Mouse (Mus musculus): ENCODE data around the gene Gm10322. TPM values are rescaled to one million over a fixed set of nuclear protein-coding genes. Genes with fewer than 3 reads are reported as not detected.

Gene Gm10322
- total RNA-seq, 1 experiment from 2014 or later: not detected

GRCm38 (mm10) chr10:59602043-59602442 lies 13.8 kb upstream of the Gm10322 start:
- DNase-seq: no peak

GRCm38 (mm10) chr10:59602891-59603290 lies 13.0 kb upstream of the Gm10322 start:
- DNase-seq: peak; percentile 38

DNA sequence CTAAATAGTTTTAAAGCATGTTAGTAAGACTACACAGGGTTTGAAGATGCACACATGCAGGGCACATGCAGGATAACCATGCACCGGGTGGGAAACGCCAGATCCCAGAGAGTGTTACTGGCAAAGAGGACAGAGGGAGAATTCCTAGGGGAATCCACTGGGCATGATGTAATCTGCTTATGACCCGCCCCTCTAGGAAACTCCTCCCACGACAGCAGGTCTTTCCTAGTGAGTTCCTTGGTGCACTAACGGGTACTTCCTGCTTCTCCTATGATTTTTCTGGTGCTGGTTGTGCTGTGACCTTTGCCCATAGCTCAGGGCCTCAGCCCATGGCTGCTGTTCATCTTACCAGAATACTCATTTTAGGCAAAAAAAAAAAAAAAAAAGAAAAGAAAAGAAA lies 12.0 kb upstream of the Gm10322 start:
- peak; percentile 59 for DNase-seq

DNA sequence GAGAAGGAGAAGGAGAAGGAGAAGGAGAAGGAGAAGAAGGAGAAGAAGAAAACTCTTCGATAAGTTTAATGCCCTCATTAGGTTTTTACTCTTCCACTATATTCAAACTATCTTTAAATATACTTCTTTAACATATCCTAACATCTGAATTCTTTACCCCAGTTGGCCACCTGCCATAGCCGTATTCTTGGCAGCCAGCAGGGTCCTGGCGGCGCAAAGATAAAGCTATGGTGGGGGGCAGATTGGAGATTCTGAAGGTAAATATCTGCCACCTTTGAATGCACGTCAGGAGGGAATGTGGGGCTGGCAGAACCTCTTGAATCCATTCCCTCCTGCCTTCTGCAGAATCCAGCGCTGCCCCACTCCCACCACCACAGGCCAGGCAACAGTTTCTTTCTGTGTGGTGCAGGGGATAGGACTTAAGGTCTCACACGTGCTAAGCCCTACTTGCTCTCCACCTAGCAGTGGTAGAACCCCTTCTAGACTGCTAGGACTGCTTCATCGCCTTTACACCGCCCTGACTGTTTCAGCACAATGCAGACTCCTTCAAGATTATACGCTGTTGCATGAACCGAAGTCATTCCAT lies 10.9 kb upstream of the Gm10322 start:
- no peak for DNase-seq

GRCm38 (mm10) chr10:59613276-59613675 lies 2.6 kb upstream of the Gm10322 start:
- DNase-seq: no peak

DNA sequence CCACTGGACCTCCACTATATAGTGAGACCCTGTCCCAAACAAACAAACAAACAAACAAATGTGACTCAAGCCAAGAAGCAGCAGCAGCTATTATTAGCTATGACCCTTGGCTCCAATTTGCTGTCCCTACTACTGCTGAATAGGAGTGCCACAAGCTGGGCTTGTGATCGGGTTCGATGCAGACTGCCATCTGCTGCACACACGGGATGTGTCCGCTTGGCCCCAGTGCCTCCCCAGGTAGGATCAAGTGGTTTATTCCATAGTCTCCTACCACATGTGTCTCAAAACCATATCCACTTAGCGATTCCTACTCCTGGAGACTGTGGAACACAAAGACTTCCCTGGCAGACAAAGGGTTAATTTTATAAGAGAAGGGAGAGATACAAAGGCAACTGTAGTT lies 1.7 kb upstream of the Gm10322 start:
- no peak for DNase-seq

DNA sequence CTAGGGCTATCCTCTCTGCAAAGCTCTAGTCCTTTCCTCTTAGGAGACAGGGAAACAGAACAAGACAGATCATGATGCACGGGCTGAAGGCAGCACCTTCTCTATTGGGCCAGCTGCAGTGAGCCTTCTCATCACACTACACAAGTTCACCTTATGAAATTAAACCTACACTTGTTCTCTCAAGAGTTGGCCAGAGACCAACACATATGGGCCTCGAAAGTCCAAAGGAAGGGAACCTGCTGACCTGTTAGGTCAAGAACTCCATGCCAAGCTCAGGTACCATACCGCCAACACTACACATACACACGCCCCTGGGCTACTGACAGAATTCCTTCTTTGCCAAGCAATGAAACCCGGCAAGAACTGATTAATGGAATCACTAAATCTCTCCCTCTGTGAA lies 452 bp upstream of the Gm10322 start:
- DNase-seq: no peak

GRCm38 (mm10) chr10:59616522-59616921 lies 659 bp downstream of the Gm10322 start, which contains the start of gene Mcu:
TSS of gene Mcu (minus strand) at chr10:59616692.
- peak; percentile 97 for DNase-seq

DNA sequence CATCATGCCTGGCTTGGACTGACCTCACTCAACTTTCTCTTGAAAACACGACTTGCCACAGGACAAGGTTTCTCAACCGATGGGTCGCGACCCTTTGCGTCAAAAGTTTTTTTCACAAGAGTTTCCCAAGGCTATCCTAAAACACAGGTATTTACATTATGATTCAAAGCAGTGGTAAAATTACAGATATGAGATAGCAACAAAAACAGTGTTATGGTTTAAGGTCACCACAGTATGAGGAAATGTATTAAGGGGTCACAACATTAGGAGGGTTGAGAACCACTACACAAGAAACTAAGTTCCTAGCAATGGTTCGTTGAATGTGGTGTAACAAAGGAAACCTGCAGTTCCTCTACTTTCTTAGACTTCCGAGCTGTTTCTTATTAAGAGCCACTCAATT lies 1.9 kb downstream of the Gm10322 start:
- DNase-seq: no peak

DNA sequence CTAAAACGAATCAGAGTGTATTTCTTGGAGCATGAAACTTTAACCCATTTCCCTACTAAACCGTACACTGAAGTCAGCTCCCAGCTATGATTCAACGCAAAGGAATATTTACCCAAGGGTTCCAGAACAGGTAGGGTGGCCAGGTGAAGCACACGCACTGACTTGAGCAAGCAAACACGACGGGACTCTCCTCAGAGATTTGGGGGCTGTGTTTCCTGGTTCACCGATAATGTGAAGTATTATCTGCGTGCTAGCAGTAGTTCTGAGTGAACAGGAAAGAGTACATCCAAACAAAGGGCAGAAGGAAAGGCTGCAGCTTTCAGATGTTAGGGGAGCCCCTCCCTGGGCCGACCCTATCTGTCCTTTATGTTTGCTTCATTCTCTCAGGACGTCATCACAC lies 5.5 kb downstream of the Gm10322 start:
- no peak for DNase-seq

- DNase-seq: no peak
Measured at GRCm38 (mm10) chr10:59623496-59623895, 7.6 kb downstream of the Gm10322 start.

DNA sequence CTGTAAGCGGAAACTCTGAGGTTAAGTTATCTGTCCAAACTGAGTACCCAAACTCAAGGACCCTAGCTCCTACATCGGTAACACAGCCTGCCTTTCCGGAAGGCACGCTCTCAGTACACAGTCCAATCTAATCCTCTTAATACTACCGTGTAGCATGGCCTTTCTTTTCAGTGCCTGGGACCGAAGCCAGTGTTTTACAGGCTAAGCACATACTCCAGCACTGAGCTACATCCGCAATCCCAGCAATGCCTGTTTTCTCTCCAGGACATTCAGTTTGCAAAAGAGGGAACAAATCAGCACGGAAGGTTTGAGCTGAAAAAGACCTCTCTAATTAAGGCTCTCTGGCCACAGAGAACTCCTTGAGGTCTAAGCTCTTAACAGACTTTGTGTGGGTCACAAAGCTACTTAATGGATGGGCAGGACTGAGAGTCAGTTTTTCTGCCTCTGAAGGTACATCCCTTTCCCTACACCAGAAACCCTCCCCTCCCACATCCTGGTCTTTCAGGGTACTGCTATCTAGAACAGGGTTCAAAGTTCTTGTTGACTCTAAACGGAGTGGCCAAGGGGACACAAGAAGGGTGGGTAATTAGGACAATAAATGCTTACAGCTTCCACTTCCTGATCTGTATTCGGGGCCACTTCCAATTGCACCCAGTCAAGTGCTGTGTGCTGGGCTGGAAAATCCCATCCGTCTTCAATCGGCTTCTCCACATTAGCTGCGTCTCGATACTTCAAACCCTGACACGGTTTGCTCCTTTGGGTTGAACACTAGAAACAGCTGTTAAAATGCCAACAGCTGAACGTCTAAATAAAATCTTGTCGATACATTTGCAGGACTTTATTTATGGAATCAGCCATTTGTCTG lies 13.0 kb downstream of the Gm10322 start:
- DNase-seq: no peak

GRCm38 (mm10) chr10:59629506-59629782 lies 13.6 kb downstream of the Gm10322 start:
- no peak for DNase-seq

DNA sequence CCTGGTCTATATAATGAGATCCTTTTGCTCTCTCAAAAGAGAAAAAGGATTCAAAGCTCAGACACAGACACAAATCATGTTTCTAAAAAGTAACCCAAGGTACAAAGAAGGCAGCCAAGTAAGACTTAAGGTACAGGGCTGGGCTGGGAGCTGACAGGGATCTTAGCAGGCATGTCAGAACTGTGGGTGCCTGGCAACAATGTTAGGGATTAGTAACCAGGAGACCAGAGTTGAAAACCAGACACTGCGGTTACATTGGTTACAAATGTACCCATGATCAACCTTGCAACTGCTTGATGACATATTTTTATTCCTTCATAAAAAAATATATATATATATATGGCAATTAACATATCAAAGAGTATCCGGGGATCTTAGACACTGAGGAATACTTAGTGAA lies 20.2 kb downstream of the Gm10322 start:
- no peak for DNase-seq

DNA sequence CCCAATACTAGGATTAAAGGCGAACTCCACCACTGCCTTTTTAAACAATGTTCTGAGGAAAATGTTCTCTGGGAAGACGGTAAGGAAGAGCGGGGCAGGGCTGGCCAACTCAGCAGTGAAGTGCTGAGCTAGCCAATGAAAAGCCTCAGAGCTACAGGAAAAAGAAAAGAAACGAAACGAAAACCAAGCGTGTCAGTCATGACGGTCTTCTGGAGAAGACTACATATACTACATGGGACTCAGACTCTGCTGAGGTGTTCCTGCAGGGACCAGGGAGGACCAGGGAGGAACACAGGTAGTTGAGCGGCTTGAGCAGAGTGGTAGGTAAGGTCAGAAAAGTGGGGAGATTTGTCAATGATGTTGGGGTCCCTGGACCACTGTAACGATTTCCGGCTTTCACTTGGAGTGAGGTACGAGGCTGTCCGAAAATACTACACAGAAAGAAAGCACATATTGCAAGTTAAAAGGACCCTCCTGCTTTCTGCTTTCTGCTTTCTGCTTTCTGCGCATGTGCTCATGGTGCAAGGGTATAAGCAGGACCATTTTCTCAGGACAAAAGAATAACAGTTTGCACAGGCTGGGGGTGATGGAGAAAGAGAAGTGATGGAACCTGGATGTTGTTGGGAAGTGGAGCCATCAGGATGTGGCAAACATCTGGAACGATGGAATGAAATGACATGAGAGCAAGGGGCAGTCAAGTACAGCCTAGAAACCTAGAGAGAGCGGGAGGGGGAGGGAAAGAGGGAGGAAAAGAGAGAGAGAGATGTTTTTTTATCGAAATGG lies 21.1 kb downstream of the Gm10322 start:
- no peak for DNase-seq

- DNase-seq: no peak
Measured at GRCm38 (mm10) chr10:59637596-59638124, 21.8 kb downstream of the Gm10322 start.

- DNase-seq: no peak
Measured at GRCm38 (mm10) chr10:59638576-59638975, 22.7 kb downstream of the Gm10322 start.

GRCm38 (mm10) chr10:59642659-59643377 lies 27.0 kb downstream of the Gm10322 start:
- DNase-seq: no peak

DNA sequence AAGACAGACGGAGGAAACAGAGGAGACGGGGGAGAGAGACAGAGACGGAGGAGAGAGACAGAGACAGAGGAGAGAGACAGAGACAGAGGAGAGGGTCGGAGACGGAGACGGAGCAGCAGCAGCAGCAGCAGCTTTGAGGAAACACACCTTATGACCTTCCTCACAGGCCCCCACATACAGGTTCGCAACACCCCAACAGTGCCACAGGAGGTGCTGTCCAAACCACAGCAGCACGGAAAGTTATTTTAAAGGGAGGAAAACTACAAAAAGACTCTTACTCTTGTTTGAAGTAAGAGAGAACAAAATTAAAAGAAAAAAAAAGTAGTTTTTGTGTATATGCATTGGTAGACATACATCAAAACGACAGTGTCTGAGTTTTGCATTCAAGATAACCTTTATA lies 27.8 kb downstream of the Gm10322 start:
- DNase-seq: no peak

DNA sequence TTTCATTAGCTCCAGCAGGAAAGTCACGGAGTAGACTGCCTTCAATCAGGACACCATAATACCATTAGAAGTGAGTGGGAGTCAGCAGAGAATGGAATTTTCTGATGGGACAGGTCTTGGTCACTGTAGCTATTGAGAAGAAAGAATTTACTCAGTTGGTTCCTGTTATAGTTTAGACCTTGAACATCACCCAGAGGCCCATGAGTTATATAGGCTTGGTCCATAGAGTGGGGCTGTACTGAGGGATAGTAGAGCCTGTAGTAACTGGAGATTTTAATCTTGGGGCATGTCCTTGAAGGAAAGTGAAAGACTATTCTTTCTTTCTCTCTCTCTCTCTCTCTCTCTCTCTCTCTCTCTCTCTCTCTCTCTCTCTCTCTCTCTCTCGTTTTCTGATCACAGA lies 28.8 kb downstream of the Gm10322 start:
- DNase-seq: no peak

DNA sequence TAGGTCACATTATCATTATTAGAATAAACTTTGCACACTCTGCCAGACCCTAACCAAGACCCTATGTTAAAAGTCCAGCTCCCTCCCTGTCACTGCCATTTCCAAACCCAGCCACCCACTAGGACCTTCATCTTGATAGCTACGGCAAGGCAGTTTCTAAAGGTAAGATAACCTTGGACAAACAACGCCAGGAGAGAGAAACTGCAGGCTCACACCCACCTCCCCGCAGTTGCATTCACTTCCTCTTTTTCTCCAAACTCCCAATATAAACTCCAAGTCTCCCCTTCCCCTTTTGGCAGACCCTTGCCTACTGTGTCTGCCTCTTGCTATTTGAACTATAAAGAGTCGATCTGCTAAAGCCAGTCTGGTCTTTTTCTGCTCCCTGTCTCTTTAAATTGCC lies 29.3 kb downstream of the Gm10322 start:
- no peak for DNase-seq

- DNase-seq: no peak
Measured at GRCm38 (mm10) chr10:59646821-59647378, 31.0 kb downstream of the Gm10322 start.
